Mouse (Mus musculus) spleen, postnatal 10 days (tissue): ENCODE measurements at regions not wholly inside any gene's neighbourhood (a gene's known extent, or its start where the extent isn't known, plus 50 kb on each side); places are given as distances from the start of the nearest gene placed in this dataset.

Source experiments
- DNase-seq, 2 experiments: peaks; one replicate each; pipeline ENCODE4 v3.0.0; 2021 to 2022; ENCODE audit warnings: low spot score in 2 of 2

GRCm38 (mm10) chr1:61050346-61050745 is 72.6 kb downstream of the Icos start:
- DNase-seq: no peak

- DNase-seq: no peak
Measured at GRCm38 (mm10) chr1:61053676-61054075, 75.9 kb downstream of the Icos start.

GRCm38 (mm10) chr1:61054391-61054790 is 76.7 kb downstream of the Icos start:
- DNase-seq: no peak

GRCm38 (mm10) chr1:61055176-61055575 is 77.4 kb downstream of the Icos start:
- peak in 1 of 2 experiments; percentile 41 for DNase-seq

GRCm38 (mm10) chr1:61059910-61060536 is 82.3 kb downstream of the Icos start:
- DNase-seq: no peak

GRCm38 (mm10) chr1:61061892-61062460 is 84.2 kb downstream of the Icos start:
- no peak for DNase-seq

GRCm38 (mm10) chr1:61068112-61068511 is 90.4 kb downstream of the Icos start:
- no peak for DNase-seq

GRCm38 (mm10) chr1:61074127-61074526 is 96.4 kb downstream of the Icos start:
- DNase-seq: no peak

GRCm38 (mm10) chr1:61075335-61075734 is 97.6 kb downstream of the Icos start:
- no peak for DNase-seq

GRCm38 (mm10) chr1:61084732-61085131 is 107.0 kb downstream of the Icos start:
- no peak for DNase-seq

- DNase-seq: no peak
Measured at GRCm38 (mm10) chr1:61086811-61087210, 109.1 kb downstream of the Icos start.

GRCm38 (mm10) chr1:61090801-61091200 is 113.1 kb downstream of the Icos start:
- no peak for DNase-seq

GRCm38 (mm10) chr1:61095481-61096165 is 117.9 kb downstream of the Icos start:
- DNase-seq: no peak

- no peak for DNase-seq
Measured at GRCm38 (mm10) chr1:61099341-61099740, 121.6 kb downstream of the Icos start.

GRCm38 (mm10) chr1:61101679-61102078 is 124.0 kb downstream of the Icos start:
- peak; percentile 5 to 53 for DNase-seq

GRCm38 (mm10) chr1:61102346-61102745 is 124.6 kb downstream of the Icos start:
- DNase-seq: no peak

GRCm38 (mm10) chr1:61103581-61103980 is 125.9 kb downstream of the Icos start:
- DNase-seq: no peak

GRCm38 (mm10) chr1:61111731-61112309 is 134.1 kb downstream of the Icos start:
- no peak for DNase-seq

GRCm38 (mm10) chr1:61117535-61117934 is 139.8 kb downstream of the Icos start:
- no peak for DNase-seq

GRCm38 (mm10) chr1:61118071-61118470 is 140.3 kb downstream of the Icos start:
- no peak for DNase-seq

- DNase-seq: no peak
Measured at GRCm38 (mm10) chr1:61121480-61121879, 143.8 kb downstream of the Icos start.

GRCm38 (mm10) chr1:61125127-61125526 is 147.4 kb downstream of the Icos start:
- DNase-seq: no peak
